Mouse (Mus musculus): ENCODE results near the gene Wars. TPM values are rescaled to one million over a fixed set of nuclear protein-coding genes. Genes with fewer than 3 reads are reported as not detected.
A peak's percentile ranks its signal among the peaks of the same experiment; 100 is the strongest.

Gene Wars
- polyA plus RNA-seq, 1 experiment from 2014 or later, result 128 TPM

GRCm38 (mm10) chr12:108835840-108836409 is 58.0 kb downstream of the Wars start, which contains the start of the genes Slc25a29 and Slc25a47:
Gene Slc25a29, minus strand, starts transcription at chr12:108835883.
Gene Slc25a47, plus strand, starts transcription at chr12:108836046.
- Histone ChIP-seq H3K36me3 (ENCODE audit: control insufficient read depth, insufficient read depth, low read length) (no peaks in the 10 kb centered on the region), H3K4me1 (ENCODE audit: control insufficient read depth, insufficient read depth, low read length) (peaks cover 30% of the 10 kb centered on the region), H3K9ac (ENCODE audit: low read length) (peak within 1 kb of the TSS; percentile 83), H3K27me3 (ENCODE audit: control insufficient read depth, insufficient read depth, low read length) (no peaks in the 10 kb centered on the region), H3K4me3 (ENCODE audit: low read depth, low read length) (peak within 1 kb of the TSS; percentile 60), H3K27ac (ENCODE audit: low read depth, low read length) (peak within 1 kb of the TSS; percentile 68), H3K9me3 (ENCODE audit: control insufficient read depth, low read length) (no peaks in the 10 kb centered on the region), H3K4me2 (peak within 1 kb of the TSS; percentile 81)
- DNase-seq (ENCODE audit: low spot score, missing footprints) (peak; percentile 99), ATAC-seq (ENCODE audit: low FRiP score) (peak; percentile 99)
- WGBS, result under 1% methylated on average over 53 of the region's 53 CpGs

DNA sequence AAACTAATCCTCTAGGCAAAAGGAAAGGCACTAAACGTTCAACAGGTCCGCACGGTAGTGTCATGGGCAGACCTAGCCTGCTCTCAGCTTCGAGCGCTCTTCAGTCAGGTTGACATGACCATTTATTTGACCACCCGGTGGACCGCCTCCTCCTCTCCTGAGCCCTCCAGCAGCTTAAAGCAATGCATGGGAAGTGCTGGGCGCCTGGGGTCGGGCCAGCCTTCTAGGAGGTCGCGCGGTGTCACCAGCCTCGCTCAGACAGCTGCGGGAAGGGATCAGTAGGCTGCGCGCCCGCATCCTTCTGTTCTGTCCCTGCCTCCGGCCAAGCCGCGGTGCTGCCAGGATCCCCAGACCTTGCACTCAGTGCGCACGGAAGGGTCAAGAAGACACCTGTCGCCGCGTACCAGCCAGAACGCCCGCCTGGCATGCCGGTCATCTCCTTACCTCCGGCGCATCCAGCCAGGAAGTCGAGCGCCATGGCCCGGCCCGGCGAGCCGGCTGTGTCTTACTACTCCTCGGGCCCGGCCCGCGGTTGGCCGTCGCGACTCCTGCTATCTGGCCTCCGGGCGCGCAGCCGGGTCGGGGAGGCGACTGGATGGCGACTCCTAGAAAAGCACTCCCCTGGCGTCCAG is 58.6 kb downstream of the Wars start:
- H3K9me3 ChIP-seq (ENCODE audit: control insufficient read depth, low read length), result no peaks in the 10 kb centered on the region
- peaks cover 30% of the 10 kb centered on the region for H3K4me1 ChIP-seq (ENCODE audit: control insufficient read depth, insufficient read depth, low read length)
- no peak for DNase-seq (ENCODE audit: low spot score, missing footprints)
- H3K36me3 ChIP-seq (ENCODE audit: control insufficient read depth, insufficient read depth, low read length), result no peaks in the 10 kb centered on the region
- peak overlapping the region; percentile 60 for H3K4me3 ChIP-seq (ENCODE audit: low read depth, low read length)
- H3K27ac ChIP-seq (ENCODE audit: low read depth, low read length), result no peak overlapping the region; the same call in 1 of the 2 replicates
- H3K27me3 ChIP-seq (ENCODE audit: control insufficient read depth, insufficient read depth, low read length), result no peaks in the 10 kb centered on the region
- under 1% methylated on average over 51 of the region's 51 CpGs for WGBS
- H3K4me2 ChIP-seq, result peak overlapping the region; percentile 81
- peak; percentile 38 for ATAC-seq (ENCODE audit: low FRiP score)
- peak overlapping the region; percentile 83 for H3K9ac ChIP-seq (ENCODE audit: low read length)

- ATAC-seq (ENCODE audit: low FRiP score) (no peak), DNase-seq (ENCODE audit: low spot score, missing footprints) (no peak)
- WGBS, result 43% methylated on average over 5 of the region's 5 CpGs
- H3K4me1 ChIP-seq (ENCODE audit: control insufficient read depth, insufficient read depth, low read length), result peaks cover 30% of the 10 kb centered on the region
- peak overlapping the region; percentile 60 for H3K4me3 ChIP-seq (ENCODE audit: low read depth, low read length)
- no peak overlapping the region for H3K27ac ChIP-seq (ENCODE audit: low read depth, low read length)
- no peaks in the 10 kb centered on the region for H3K9me3 ChIP-seq (ENCODE audit: control insufficient read depth, low read length)
- H3K4me2 ChIP-seq, result peak overlapping the region; percentile 81
- H3K27me3 ChIP-seq (ENCODE audit: control insufficient read depth, insufficient read depth, low read length), result no peaks in the 10 kb centered on the region
- H3K9ac ChIP-seq (ENCODE audit: low read length), result peak overlapping the region; percentile 83
- no peaks in the 10 kb centered on the region for H3K36me3 ChIP-seq (ENCODE audit: control insufficient read depth, insufficient read depth, low read length)
Measured at GRCm38 (mm10) chr12:108834786-108835185, 59.2 kb downstream of the Wars start.

DNA sequence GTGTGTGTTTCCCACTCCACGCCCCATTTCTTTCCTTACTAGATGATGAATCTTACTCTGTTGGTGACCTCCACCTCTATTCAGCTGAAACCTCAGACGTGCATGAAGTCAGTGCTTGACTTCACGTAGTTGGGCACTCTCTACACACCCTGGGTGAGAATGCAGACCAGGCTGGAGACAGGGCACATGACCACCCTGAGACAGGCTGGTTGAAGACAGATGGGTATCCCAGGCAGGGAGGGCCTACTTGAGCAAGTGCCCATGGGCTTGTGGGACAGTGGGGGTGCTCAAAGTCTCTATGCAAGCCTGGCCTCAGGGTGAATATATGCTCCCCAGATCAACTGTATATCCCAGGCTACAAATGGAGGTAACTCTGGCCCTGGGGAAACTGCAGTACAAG is 59.6 kb downstream of the Wars start:
- WGBS, result 91% methylated on average over 3 of the region's 3 CpGs
- no peak overlapping the region for H3K27ac ChIP-seq (ENCODE audit: low read depth, low read length)
- no peaks in the 10 kb centered on the region for H3K27me3 ChIP-seq (ENCODE audit: control insufficient read depth, insufficient read depth, low read length)
- no peaks in the 10 kb centered on the region for H3K36me3 ChIP-seq (ENCODE audit: control insufficient read depth, insufficient read depth, low read length)
- H3K9ac ChIP-seq (ENCODE audit: low read length), result no peak overlapping the region
- DNase-seq (ENCODE audit: low spot score, missing footprints) (no peak), ATAC-seq (ENCODE audit: low FRiP score) (no peak)
- no peak overlapping the region for H3K4me3 ChIP-seq (ENCODE audit: low read depth, low read length)
- no peaks in the 10 kb centered on the region for H3K9me3 ChIP-seq (ENCODE audit: control insufficient read depth, low read length)
- no peak overlapping the region for H3K4me2 ChIP-seq
- H3K4me1 ChIP-seq (ENCODE audit: control insufficient read depth, insufficient read depth, low read length), result peaks cover 30% of the 10 kb centered on the region

GRCm38 (mm10) chr12:108833408-108833807 is 60.6 kb downstream of the Wars start:
- no peaks in the 10 kb centered on the region for H3K9me3 ChIP-seq (ENCODE audit: control insufficient read depth, low read length)
- DNase-seq (ENCODE audit: low spot score, missing footprints) (no peak), ATAC-seq (ENCODE audit: low FRiP score) (no peak)
- H3K27me3 ChIP-seq (ENCODE audit: control insufficient read depth, insufficient read depth, low read length), result no peaks in the 10 kb centered on the region
- 95% methylated on average over 3 of the region's 3 CpGs for WGBS
- no peaks in the 10 kb centered on the region for H3K36me3 ChIP-seq (ENCODE audit: control insufficient read depth, insufficient read depth, low read length)
- H3K4me1 ChIP-seq (ENCODE audit: control insufficient read depth, insufficient read depth, low read length), result peaks cover 30% of the 10 kb centered on the region
- H3K4me2 ChIP-seq, result no peak overlapping the region
- no peak overlapping the region for H3K4me3 ChIP-seq (ENCODE audit: low read depth, low read length)
- no peak overlapping the region for H3K27ac ChIP-seq (ENCODE audit: low read depth, low read length)
- no peak overlapping the region for H3K9ac ChIP-seq (ENCODE audit: low read length)

- 86% methylated on average over 8 of the region's 8 CpGs for WGBS
- Histone ChIP-seq H3K9me3 (ENCODE audit: control insufficient read depth, low read length) (no peaks in the 10 kb centered on the region), H3K4me2 (no peak overlapping the region), H3K27ac (ENCODE audit: low read depth, low read length) (no peak overlapping the region), H3K4me3 (ENCODE audit: low read depth, low read length) (no peak overlapping the region), H3K4me1 (ENCODE audit: control insufficient read depth, insufficient read depth, low read length) (peaks cover 26% of the 10 kb centered on the region), H3K9ac (ENCODE audit: low read length) (no peak overlapping the region), H3K27me3 (ENCODE audit: control insufficient read depth, insufficient read depth, low read length) (no peaks in the 10 kb centered on the region), H3K36me3 (ENCODE audit: control insufficient read depth, insufficient read depth, low read length) (no peaks in the 10 kb centered on the region)
- ATAC-seq (ENCODE audit: low FRiP score) (no peak), DNase-seq (ENCODE audit: low spot score, missing footprints) (no peak)
Measured at GRCm38 (mm10) chr12:108832851-108833250, 61.1 kb downstream of the Wars start.

- no peak overlapping the region for H3K27ac ChIP-seq (ENCODE audit: low read depth, low read length)
- no peak overlapping the region for H3K4me2 ChIP-seq
- no peaks in the 10 kb centered on the region for H3K9me3 ChIP-seq (ENCODE audit: control insufficient read depth, low read length)
- peaks cover 18% of the 10 kb centered on the region for H3K4me1 ChIP-seq (ENCODE audit: control insufficient read depth, insufficient read depth, low read length)
- no peak for DNase-seq (ENCODE audit: low spot score, missing footprints)
- H3K27me3 ChIP-seq (ENCODE audit: control insufficient read depth, insufficient read depth, low read length), result no peaks in the 10 kb centered on the region
- ATAC-seq (ENCODE audit: low FRiP score), result no peak
- WGBS, result 80% methylated on average over 9 of the region's 9 CpGs
- no peaks in the 10 kb centered on the region for H3K36me3 ChIP-seq (ENCODE audit: control insufficient read depth, insufficient read depth, low read length)
- H3K9ac ChIP-seq (ENCODE audit: low read length), result no peak overlapping the region
- no peak overlapping the region for H3K4me3 ChIP-seq (ENCODE audit: low read depth, low read length)
Measured at GRCm38 (mm10) chr12:108831966-108832643, 61.9 kb downstream of the Wars start.

- no peak for DNase-seq (ENCODE audit: low spot score, missing footprints)
- Histone ChIP-seq H3K9me3 (ENCODE audit: control insufficient read depth, low read length) (no peaks in the 10 kb centered on the region), H3K36me3 (ENCODE audit: control insufficient read depth, insufficient read depth, low read length) (no peaks in the 10 kb centered on the region), H3K4me3 (ENCODE audit: low read depth, low read length) (no peak overlapping the region), H3K9ac (ENCODE audit: low read length) (no peak overlapping the region), H3K4me2 (no peak overlapping the region), H3K27me3 (ENCODE audit: control insufficient read depth, insufficient read depth, low read length) (no peaks in the 10 kb centered on the region), H3K27ac (ENCODE audit: low read depth, low read length) (no peak overlapping the region), H3K4me1 (ENCODE audit: control insufficient read depth, insufficient read depth, low read length) (peaks cover 8% of the 10 kb centered on the region)
- no peak for ATAC-seq (ENCODE audit: low FRiP score)
- 87% methylated on average over 6 of the region's 6 CpGs for WGBS
Measured at GRCm38 (mm10) chr12:108830358-108830757, 63.6 kb downstream of the Wars start.

- 87% methylated on average over 5 of the region's 5 CpGs for WGBS
- ATAC-seq (ENCODE audit: low FRiP score), result no peak
Measured at GRCm38 (mm10) chr12:108829636-108830035, 64.3 kb downstream of the Wars start.

More at GRCm38 (mm10) chr12:108829636-108830035, 64.3 kb downstream of the Wars start:
- peaks cover 2% of the 10 kb centered on the region for H3K4me1 ChIP-seq (ENCODE audit: control insufficient read depth, insufficient read depth, low read length)
- no peak for DNase-seq (ENCODE audit: low spot score, missing footprints)
- no peaks in the 10 kb centered on the region for H3K9me3 ChIP-seq (ENCODE audit: control insufficient read depth, low read length)
- no peak overlapping the region for H3K27ac ChIP-seq (ENCODE audit: low read depth, low read length)
- no peaks in the 10 kb centered on the region for H3K36me3 ChIP-seq (ENCODE audit: control insufficient read depth, insufficient read depth, low read length)
- H3K4me2 ChIP-seq, result no peak overlapping the region
- no peak overlapping the region for H3K9ac ChIP-seq (ENCODE audit: low read length)
- H3K27me3 ChIP-seq (ENCODE audit: control insufficient read depth, insufficient read depth, low read length), result no peaks in the 10 kb centered on the region
- H3K4me3 ChIP-seq (ENCODE audit: low read depth, low read length), result no peak overlapping the region

Data from midbrain, embryonic 11.5 days (tissue).